23 mouse cellular contexts compared by ENCODE assay signal in the genomic region with DNA sequence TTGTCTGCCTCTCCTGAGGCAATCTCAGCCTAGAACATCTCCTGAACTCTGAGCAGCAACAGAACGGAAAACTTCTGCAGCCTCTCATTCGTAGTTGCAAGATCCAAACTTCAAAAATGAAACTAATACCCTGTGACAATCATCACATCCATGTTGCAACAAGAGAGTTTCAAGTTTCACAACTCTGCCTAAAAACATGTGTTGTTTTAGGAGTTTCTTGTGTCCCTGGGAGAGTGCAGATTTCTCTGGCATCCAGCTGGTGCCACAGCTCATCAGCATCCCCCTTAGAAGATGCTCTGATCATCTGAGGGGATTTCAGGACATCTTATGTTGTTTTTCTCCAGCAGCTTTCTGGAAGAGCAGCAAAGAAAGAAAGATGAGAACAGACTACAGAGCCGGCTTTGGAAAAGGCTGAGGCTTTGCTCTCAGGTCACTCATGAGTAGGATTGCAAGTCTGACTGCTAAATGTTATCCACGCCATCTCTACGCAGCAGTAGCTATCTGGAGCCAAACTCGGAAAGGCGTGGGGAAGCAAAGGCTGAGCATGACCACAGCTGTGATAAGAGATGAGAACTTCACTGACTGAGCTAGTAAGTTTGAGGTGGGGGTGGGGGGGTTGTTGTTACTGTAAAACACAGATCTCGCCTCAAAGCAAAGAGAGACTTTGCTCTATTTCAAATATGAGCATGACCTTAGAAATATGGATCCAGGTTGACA. TPM values are rescaled to one million over a fixed set of nuclear protein-coding genes. Genes with fewer than 3 reads are reported as not detected.
DNase-seq lines count a peak whose midpoint lies in the region; ATAC-seq and TF ChIP-seq lines count a peak whose summit lies in the region.
"Had no signal": no experiment of that assay in that cellular context is flagged by ENCODE, and none has a peak within 500 bp of the region (broad histone marks: within the 10 kb centered on the region; RNA-seq: fewer than 3 reads in every experiment).

No protein-coding gene starts in this region.

- no peak for TF ChIP-seq CTCF in G1E (IDR thresholded peaks at IDR 0.05; ENCODE audit: low read depth, low read length)

- peak; percentile 7 for DNase-seq in gastrocnemius, adult 18-20 months (ENCODE audit: low spot score)
- no peak for DNase-seq in gastrocnemius, postnatal 10 days
- no peak for DNase-seq in G1E (ENCODE audit: low spot score)
- DNase-seq in retina, postnatal 1 day = no peak
- no peak for DNase-seq in layer of hippocampus, adult 9-10 months (ENCODE audit: low spot score)
- DNase-seq: B cell, adult 2 months; cerebellum, adult 9-11 months; embryo, embryonic 11 days; kidney, postnatal 4 days; liver, embryonic 13.5 days had no signal

- no peaks in the 10 kb centered on the region for H3K9me3 ChIP-seq in G1E (replicated peaks)
- no peaks in the 10 kb centered on the region for H3K9me3 ChIP-seq in embryonic facial prominence, embryonic 13.5 days
- H3K9me3 ChIP-seq in hindbrain, embryonic 12.5 days (replicated peaks) = no peaks in the 10 kb centered on the region
- H3K9me3 ChIP-seq: forebrain, embryonic 15.5 days; kidney, embryonic 15.5 days; limb, embryonic 13.5 days; liver, embryonic 13.5 days; lung, embryonic 15.5 days; midbrain, embryonic 13.5 days had no signal

- H3K4me3 ChIP-seq in G1E (ENCODE audit: low read depth, low read length) = no peak overlapping the region
- no peak overlapping the region for H3K4me3 ChIP-seq in embryonic facial prominence, embryonic 13.5 days
- no peak overlapping the region for H3K4me3 ChIP-seq in hindbrain, embryonic 12.5 days
- H3K4me3 ChIP-seq: forebrain, embryonic 15.5 days; kidney, embryonic 15.5 days; limb, embryonic 13.5 days; liver, embryonic 13.5 days; lung, embryonic 15.5 days; midbrain, embryonic 13.5 days had no signal

- H3K36me3 ChIP-seq in G1E (replicated peaks) = no peaks in the 10 kb centered on the region
- H3K36me3 ChIP-seq in embryonic facial prominence, embryonic 13.5 days = no peaks in the 10 kb centered on the region
- H3K36me3 ChIP-seq in hindbrain, embryonic 12.5 days = no peaks in the 10 kb centered on the region
- H3K36me3 ChIP-seq: forebrain, embryonic 15.5 days; kidney, embryonic 15.5 days; limb, embryonic 13.5 days; liver, embryonic 13.5 days; lung, embryonic 15.5 days; midbrain, embryonic 13.5 days had no signal

- ATAC-seq in G1E (ENCODE audit: extremely low read depth, insufficient number of reproducible peaks, low FRiP score, poor library complexity, severe bottlenecking) = peak; percentile 15; the same call in 1 of the 2 replicates
- ATAC-seq in embryonic facial prominence, embryonic 13.5 days (ENCODE audit: insufficient number of reproducible peaks, insufficient read depth, low FRiP score, low TSS enrichment, low read depth) = no peak
- peak; percentile 76 for ATAC-seq in megakaryocyte-erythroid progenitor cell, adult 5-6 weeks (replicated peaks; ENCODE audit: low FRiP score, low TSS enrichment, poor library complexity, severe bottlenecking)
- no peak for ATAC-seq in hindbrain, embryonic 12.5 days (ENCODE audit: low FRiP score)
- ATAC-seq: forebrain, embryonic 15.5 days; hindbrain, postnatal 0 days; intestine, postnatal 0 days; midbrain, embryonic 13.5 days had no signal

- H3K27me3 ChIP-seq in G1E (ENCODE audit: insufficient read depth, low read length) = peaks cover 6% of the 10 kb centered on the region
- H3K27me3 ChIP-seq in embryonic facial prominence, embryonic 13.5 days = no peaks in the 10 kb centered on the region
- H3K27me3 ChIP-seq in hindbrain, embryonic 12.5 days = no peaks in the 10 kb centered on the region
- H3K27me3 ChIP-seq: forebrain, embryonic 15.5 days; kidney, embryonic 15.5 days; limb, embryonic 13.5 days; liver, embryonic 13.5 days; lung, embryonic 15.5 days; midbrain, embryonic 13.5 days had no signal

- no peaks in the 10 kb centered on the region; the same call in 1 of the 2 replicates for H3K4me1 ChIP-seq in G1E (ENCODE audit: insufficient read depth, low read depth, low read length)
- peaks cover 6% of the 10 kb centered on the region; the same call in 1 of the 2 replicates for H3K4me1 ChIP-seq in embryonic facial prominence, embryonic 13.5 days
- H3K4me1 ChIP-seq in hindbrain, embryonic 12.5 days = no peaks in the 10 kb centered on the region
- H3K4me1 ChIP-seq: forebrain, embryonic 15.5 days; kidney, embryonic 15.5 days; limb, embryonic 13.5 days; lung, embryonic 15.5 days; midbrain, embryonic 13.5 days had no signal

- H3K9ac ChIP-seq in embryonic facial prominence, embryonic 13.5 days = no peak overlapping the region
- H3K9ac ChIP-seq in hindbrain, embryonic 12.5 days = no peak overlapping the region
- H3K9ac ChIP-seq: forebrain, embryonic 15.5 days; kidney, embryonic 15.5 days; limb, embryonic 13.5 days; liver, embryonic 13.5 days; lung, embryonic 15.5 days; midbrain, embryonic 13.5 days had no signal

- H3K4me2 ChIP-seq in embryonic facial prominence, embryonic 13.5 days = peak overlapping the region; percentile 11; the same call in 1 of the 2 replicates
- no peak overlapping the region for H3K4me2 ChIP-seq in hindbrain, embryonic 12.5 days (replicated peaks)
- H3K4me2 ChIP-seq: forebrain, embryonic 15.5 days; kidney, embryonic 15.5 days; limb, embryonic 13.5 days; liver, embryonic 13.5 days; lung, embryonic 15.5 days; midbrain, embryonic 13.5 days had no signal

- 35% methylated on average over 8 of the region's 8 CpGs for WGBS in embryonic facial prominence, embryonic 13.5 days
- 80% methylated on average over 8 of the region's 8 CpGs for WGBS in hindbrain, embryonic 12.5 days

- H3K27ac ChIP-seq in embryonic facial prominence, embryonic 13.5 days = peak overlapping the region; percentile 49
- H3K27ac ChIP-seq in hindbrain, embryonic 12.5 days = no peak overlapping the region
- H3K27ac ChIP-seq: forebrain, embryonic 15.5 days; hindbrain, postnatal 0 days; kidney, embryonic 15.5 days; limb, embryonic 13.5 days; liver, embryonic 13.5 days; lung, embryonic 15.5 days; macrophage; midbrain, embryonic 13.5 days had no signal

RNA-seq across cellular contexts. Expression of a gene that starts 18.5 kb away (rescaled TPM):
- 1 to 10 TPM; 1.4 to 1.6 TPM for total RNA-seq in gastrocnemius, adult 18-20 months (2021)
- 1 to 10 TPM in 1 of 2 experiments, under 1 TPM in 1; 0.82 to 1.3 TPM for total RNA-seq in gastrocnemius, postnatal 10 days (2021)
- 0.30 TPM in 1 of 2 replicates, not detected in the other for total RNA-seq in G1E (2014; fragmentation: Nextera tagmentation)
- not detected in 2 replicates for total RNA-seq in G1E (2017)
- not detected in 2 replicates for polyA plus RNA-seq in G1E (2012)
- 5.5 and 8.1 TPM in 2 replicates for polyA plus RNA-seq in embryonic facial prominence, embryonic 13.5 days (2015; fragmentation: Nextera tagmentation; extraction: Ambion mirVana)
- 12.1 and 12.7 TPM in 2 replicates for total RNA-seq in megakaryocyte-erythroid progenitor cell, adult 5-6 weeks (2014; fragmentation: Nextera tagmentation)
- total RNA-seq in megakaryocyte-erythroid progenitor cell, adult 5-6 weeks (2017) = 31.9 and 62.5 TPM in 2 replicates
- 0.83 and 3.5 TPM in 2 replicates for polyA plus RNA-seq in hindbrain, embryonic 12.5 days (2016; fragmentation: Nextera tagmentation; extraction: Ambion mirVana)
- total RNA-seq: hindbrain, postnatal 0 days; left cerebral cortex, postnatal 10 days had no signal
- polyA plus RNA-seq: forebrain, embryonic 15.5 days; midbrain, embryonic 13.5 days; neural tube, embryonic 14.5 days had no signal

RNA-seq across cellular contexts. Expression of a gene that starts 46.8 kb away (rescaled TPM):
- total RNA-seq in gastrocnemius, adult 18-20 months (2021) = 10 to 100 TPM; 60.6 to 68.5 TPM
- 10 to 100 TPM; 40.8 to 45.7 TPM for total RNA-seq in gastrocnemius, postnatal 10 days (2021)
- total RNA-seq in G1E (2014; fragmentation: Nextera tagmentation) = not detected in 2 replicates
- total RNA-seq in G1E (2017) = 0.23 and 0.44 TPM in 2 replicates
- polyA plus RNA-seq in G1E (2012) = not detected in 2 replicates
- polyA plus RNA-seq in embryonic facial prominence, embryonic 13.5 days (2015; fragmentation: Nextera tagmentation; extraction: Ambion mirVana) = 0.22 TPM in 1 of 2 replicates, not detected in the other
- total RNA-seq in megakaryocyte-erythroid progenitor cell, adult 5-6 weeks (2014; fragmentation: Nextera tagmentation) = not detected in 2 replicates
- total RNA-seq in megakaryocyte-erythroid progenitor cell, adult 5-6 weeks (2017) = 1.4 TPM in 1 of 2 replicates, not detected in the other
- 0.31 TPM in 1 of 2 replicates, not detected in the other for polyA plus RNA-seq in hindbrain, embryonic 12.5 days (2016; fragmentation: Nextera tagmentation; extraction: Ambion mirVana)
- total RNA-seq: hindbrain, postnatal 0 days had no signal
- polyA plus RNA-seq: forebrain, embryonic 15.5 days; intestine, postnatal 0 days; macrophage; midbrain, embryonic 13.5 days had no signal

Comparison
In these comparisons a context has a peak if more than half of its experiments do, and no peak if none do; other contexts are left out.
1. ATAC-seq: peak in G1E (single experiment) and megakaryocyte-erythroid progenitor cell, adult 5-6 weeks (single experiment); none in embryonic facial prominence, embryonic 13.5 days (single experiment) and hindbrain, embryonic 12.5 days (single experiment).
2. RNA of a gene that starts 18.5 kb away (total RNA-seq): 12.1 to 62.5 TPM in megakaryocyte-erythroid progenitor cell, adult 5-6 weeks; 1.4 to 1.6 TPM in gastrocnemius, adult 18-20 months, 0.82 to 1.3 TPM in gastrocnemius, postnatal 10 days and 0.30 TPM in G1E; every median in the first group is over 4 times any median in the second.
3. RNA of a gene that starts 46.8 kb away (total RNA-seq): 60.6 to 68.5 TPM in gastrocnemius, adult 18-20 months and 40.8 to 45.7 TPM in gastrocnemius, postnatal 10 days; 1.4 TPM in megakaryocyte-erythroid progenitor cell, adult 5-6 weeks and 0.23 to 0.44 TPM in G1E; every median in the first group is over 10 times any median in the second.